11 mouse cellular contexts compared by ENCODE assay signal in the genomic region with DNA sequence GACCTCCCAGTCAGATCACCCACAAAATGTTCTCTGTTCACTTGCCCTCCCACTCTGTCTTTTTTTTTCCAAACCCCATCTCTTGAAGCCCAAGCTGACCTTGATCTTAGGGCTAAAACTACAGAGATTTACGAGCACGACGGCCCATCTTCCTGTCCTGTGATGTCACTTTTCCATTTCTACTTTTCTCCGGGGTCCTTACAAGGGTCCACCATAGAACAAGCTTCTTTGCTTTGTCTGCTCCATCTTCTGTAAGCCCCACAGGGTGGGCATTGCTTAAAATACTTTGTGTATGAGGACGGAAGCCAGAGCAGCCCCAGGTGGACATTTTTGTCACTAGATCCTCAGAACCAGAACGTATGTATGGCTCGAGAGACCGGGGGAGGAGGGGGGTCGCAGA. TPM values are rescaled to one million over a fixed set of nuclear protein-coding genes. Genes with fewer than 3 reads are reported as not detected.
A peak's percentile ranks its signal among the peaks of the same experiment; 100 is the strongest.
DNase-seq lines count a peak whose midpoint lies in the region; ATAC-seq and TF ChIP-seq lines count a peak whose summit lies in the region.
"Had no signal": no experiment of that assay in that cellular context is flagged by ENCODE, and none has a peak within 500 bp of the region (broad histone marks: within the 10 kb centered on the region; RNA-seq: fewer than 3 reads in every experiment).

No protein-coding gene starts in this region.

- ATAC-seq in kidney, embryonic 16.5 days (ENCODE audit: low FRiP score, low TSS enrichment), result peak; percentile 19; the same call in 1 of the 2 replicates
- ATAC-seq in midbrain, embryonic 12.5 days (ENCODE audit: low FRiP score, low read depth), result 0 out of 2 replicates have a peak, but pooled peaks have one; percentile 9
- ATAC-seq in megakaryocyte, adult 5-6 weeks (ENCODE audit: poor library complexity, severe bottlenecking), result no peak

- H3K27ac ChIP-seq in kidney, embryonic 16.5 days (ENCODE audit: low read length), result peak overlapping the region; percentile 50
- H3K27ac ChIP-seq in kidney, adult 2 months (ENCODE audit: insufficient read depth, low read depth, low read length), result no peak overlapping the region
- H3K27ac ChIP-seq in cortical plate, adult 2 months (ENCODE audit: insufficient read depth, low read length), result peak overlapping the region; percentile 59; the same call in 1 of the 2 replicates
- no peak overlapping the region for H3K27ac ChIP-seq in midbrain, embryonic 12.5 days (replicated peaks)

- H3K4me3 ChIP-seq in kidney, embryonic 16.5 days (ENCODE audit: low read length), result no peak overlapping the region
- H3K4me3 ChIP-seq in kidney, adult 2 months (ENCODE audit: insufficient read depth, low read depth, low read length), result no peak overlapping the region
- H3K4me3 ChIP-seq in cortical plate, adult 2 months (ENCODE audit: insufficient read depth, low read length), result no peak overlapping the region
- no peak overlapping the region for H3K4me3 ChIP-seq in midbrain, embryonic 12.5 days

- no peak overlapping the region for H3K4me2 ChIP-seq in kidney, embryonic 16.5 days (replicated peaks; ENCODE audit: low read depth, low read length)
- peak overlapping the region; percentile 9; the same call in 1 of the 2 replicates for H3K4me2 ChIP-seq in midbrain, embryonic 12.5 days (replicated peaks)

- no peak for TF ChIP-seq POLR2A in kidney, adult 2 months (IDR thresholded peaks at IDR 0.05; ENCODE audit: low read depth, low read length)
- no peak for TF ChIP-seq POLR2A in cortical plate, adult 2 months (IDR thresholded peaks at IDR 0.05; ENCODE audit: extremely low read depth, insufficient read depth, low read length)

- H3K9ac ChIP-seq in kidney, embryonic 16.5 days (replicated peaks; ENCODE audit: low read length), result no peak overlapping the region
- no peak overlapping the region for H3K9ac ChIP-seq in midbrain, embryonic 12.5 days (replicated peaks)

- WGBS in kidney, embryonic 16.5 days, result 51% methylated on average over 9 of the region's 9 CpGs
- 59% methylated on average over 9 of the region's 9 CpGs for WGBS in kidney, adult 2 months
- 24% methylated on average over 9 of the region's 9 CpGs for WGBS in midbrain, embryonic 12.5 days

- 0 out of 2 replicates have a peak, but pooled peaks cover 3% of the 10 kb centered on the region for H3K4me1 ChIP-seq in kidney, embryonic 16.5 days (ENCODE audit: insufficient read depth, low read length)
- H3K4me1 ChIP-seq in kidney, adult 2 months (ENCODE audit: control insufficient read depth, insufficient read depth, low read length), result no peaks in the 10 kb centered on the region
- no peaks in the 10 kb centered on the region; the same call in 1 of the 2 replicates for H3K4me1 ChIP-seq in cortical plate, adult 2 months (ENCODE audit: control insufficient read depth, insufficient read depth, low read length)
- H3K4me1 ChIP-seq in midbrain, embryonic 12.5 days, result peaks cover 5% of the 10 kb centered on the region; the same call in 1 of the 2 replicates

- H3K36me3 ChIP-seq in kidney, embryonic 16.5 days (ENCODE audit: insufficient read depth, low read length), result no peaks in the 10 kb centered on the region
- no peaks in the 10 kb centered on the region for H3K36me3 ChIP-seq in kidney, adult 2 months (ENCODE audit: control insufficient read depth, insufficient read depth, low read length)
- no peaks in the 10 kb centered on the region for H3K36me3 ChIP-seq in midbrain, embryonic 12.5 days

- H3K27me3 ChIP-seq in kidney, embryonic 16.5 days (ENCODE audit: insufficient read depth, low read length), result no peaks in the 10 kb centered on the region
- no peaks in the 10 kb centered on the region for H3K27me3 ChIP-seq in kidney, adult 2 months (replicated peaks; ENCODE audit: control insufficient read depth, insufficient read depth, low read length)
- no peaks in the 10 kb centered on the region for H3K27me3 ChIP-seq in midbrain, embryonic 12.5 days

- H3K9me3 ChIP-seq in kidney, embryonic 16.5 days (ENCODE audit: low read length), result no peaks in the 10 kb centered on the region
- no peaks in the 10 kb centered on the region for H3K9me3 ChIP-seq in midbrain, embryonic 12.5 days

- DNase-seq in heart, adult 11 months, result peak; percentile 69
- DNase-seq in heart, postnatal 4 days, result no peak
- DNase-seq in kidney, adult 2 months, result no peak
- DNase-seq: adrenal gland, adult 8-10 months; B cell, adult 2 months; cerebellum, adult 8-10 months; thymus, postnatal 14 days had no signal

- no peak for TF ChIP-seq CTCF in kidney, adult 2 months (conservative IDR thresholded peaks at IDR 0.05; ENCODE audit: insufficient read depth, insufficient read length, low read depth, low read length)
- no peak for TF ChIP-seq CTCF in cortical plate, adult 2 months (IDR thresholded peaks at IDR 0.05; ENCODE audit: extremely low read depth, insufficient read depth, low read length)

RNA-seq across cellular contexts. Expression of a gene that starts 32.4 kb away (rescaled TPM):
- 100 to 1,000 TPM; 246 to 256 TPM for total RNA-seq in heart, postnatal 4 days (2021)
- polyA plus RNA-seq in kidney, embryonic 16.5 days (2015; fragmentation: Nextera tagmentation; extraction: Ambion mirVana), result 572 and 599 TPM in 2 replicates
- 53.5 and 62.7 TPM in 2 replicates for polyA plus RNA-seq in kidney, adult 2 months (2012; rRNA removed)
- polyA plus RNA-seq in cortical plate, adult 2 months (2012; rRNA removed), result 121 and 125 TPM in 2 replicates
- 272 and 288 TPM in 2 replicates for polyA plus RNA-seq in midbrain, embryonic 12.5 days (2016; fragmentation: Nextera tagmentation; extraction: Ambion mirVana)
- total RNA-seq in megakaryocyte, adult 5-6 weeks (2015), result 147 and 167 TPM in 2 replicates
- total RNA-seq in megakaryocyte, adult 5-6 weeks (2017), result 128 and 139 TPM in 2 replicates

Comparison
In these comparisons a context has a peak if more than half of its experiments do, and no peak if none do; other contexts are left out.
1. H3K27ac ChIP-seq: peak in kidney, embryonic 16.5 days (single experiment) and cortical plate, adult 2 months (single experiment); none in kidney, adult 2 months (single experiment) and midbrain, embryonic 12.5 days (single experiment).